Mouse (Mus musculus): ENCODE results near the gene Gm3327.
"Not testable (repeated sequence)": the region's sequence is repeated elsewhere in the genome, so short reads cannot be mapped to it uniquely, and the experiment has no call there.

Gene Gm3327

DNA sequence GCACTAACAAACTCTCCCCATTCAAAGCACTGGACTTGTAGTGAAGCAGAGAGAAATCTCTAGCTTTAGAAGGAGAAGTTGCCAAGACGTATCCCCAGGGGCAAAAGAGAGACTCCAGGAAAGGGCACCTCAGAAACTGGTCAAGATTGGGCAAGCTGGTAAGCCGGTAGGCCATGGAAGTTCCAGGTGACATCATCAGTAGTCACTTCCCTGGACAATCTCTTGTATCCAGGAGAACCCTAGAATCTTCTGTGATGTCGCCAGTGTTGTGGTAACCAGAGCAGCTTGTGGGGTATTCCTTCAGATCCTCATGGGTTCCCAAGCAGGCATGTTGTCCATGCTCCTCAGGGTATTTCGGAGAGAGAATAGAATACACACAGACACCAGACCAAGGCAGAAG, at the start of gene Gm3327:
Gene Gm3327, plus strand, starts transcription at position 301 of the 400 bp plus-strand sequence.
- not testable (repeated sequence) for DNase-seq (ENCODE audit: extremely low spot score)

DNA sequence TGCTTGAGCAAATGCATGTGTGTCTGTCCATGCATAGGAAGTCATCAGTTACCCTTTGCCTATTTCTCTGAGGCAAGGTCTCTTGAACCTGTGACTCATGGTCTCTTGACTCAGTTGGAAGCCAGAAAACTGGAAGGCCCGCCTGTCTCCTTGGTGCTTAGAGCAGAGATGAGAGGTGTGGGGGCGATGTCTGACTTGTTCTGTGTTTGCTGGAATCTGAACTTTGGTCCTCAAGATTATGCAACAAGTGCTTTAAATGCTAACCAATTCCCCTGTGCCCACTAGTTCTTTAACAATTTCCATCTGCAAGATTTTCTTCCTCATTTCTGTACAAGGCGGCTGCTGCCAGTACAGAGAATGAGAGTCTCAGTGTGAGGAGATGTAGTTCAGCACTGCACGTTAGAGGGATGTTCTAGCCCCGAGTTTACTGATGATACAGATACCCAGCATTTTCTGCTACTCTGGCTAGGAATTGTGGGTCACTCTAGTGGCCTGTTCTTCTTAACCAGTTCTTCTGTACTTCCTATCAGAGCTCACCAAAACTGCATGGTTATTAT, 45.8 kb upstream of the Gm3327 start:
- DNase-seq (ENCODE audit: extremely low spot score) = not testable (repeated sequence)

DNA sequence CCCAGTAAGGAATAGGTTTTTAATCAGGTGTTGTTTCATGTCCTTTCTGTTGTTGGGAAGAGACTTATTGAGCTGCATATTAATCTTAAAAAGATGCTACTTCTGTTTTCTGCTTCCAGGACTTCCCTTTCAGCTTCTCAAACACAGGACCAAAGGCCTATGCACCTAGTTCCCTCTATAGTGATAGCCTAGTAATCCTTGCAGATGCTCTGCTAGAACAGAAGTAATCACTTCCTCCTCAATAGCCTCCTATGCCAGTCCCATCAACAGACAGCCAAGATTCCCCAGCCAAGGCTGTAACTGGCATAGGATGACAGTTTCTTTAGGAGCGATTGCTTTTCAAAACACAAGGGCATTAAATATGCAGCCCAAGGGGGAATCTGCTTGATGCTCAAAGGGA, 37.1 kb upstream of the Gm3327 start:
- DNase-seq (ENCODE audit: extremely low spot score) = not testable (repeated sequence)

DNA sequence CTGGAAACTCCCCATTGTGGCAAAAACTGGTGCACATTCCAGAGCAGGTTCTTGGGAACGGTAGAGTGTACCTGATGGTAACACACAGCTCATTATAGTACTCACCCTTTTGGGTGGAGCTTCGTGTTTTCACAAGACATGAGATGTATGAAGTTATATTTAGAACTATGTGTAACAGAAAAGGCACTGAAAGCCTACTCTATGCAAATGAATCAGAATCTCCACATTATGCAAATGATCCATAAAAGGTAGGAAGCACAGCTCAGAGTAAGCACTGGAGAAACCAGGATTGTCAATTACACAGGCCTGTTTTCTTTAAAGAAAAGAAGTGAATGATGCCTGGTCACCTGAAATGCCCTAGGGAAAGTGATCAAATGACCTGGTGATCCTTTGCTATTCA, 36.1 kb upstream of the Gm3327 start:
- not testable (repeated sequence) for DNase-seq (ENCODE audit: extremely low spot score)

DNA sequence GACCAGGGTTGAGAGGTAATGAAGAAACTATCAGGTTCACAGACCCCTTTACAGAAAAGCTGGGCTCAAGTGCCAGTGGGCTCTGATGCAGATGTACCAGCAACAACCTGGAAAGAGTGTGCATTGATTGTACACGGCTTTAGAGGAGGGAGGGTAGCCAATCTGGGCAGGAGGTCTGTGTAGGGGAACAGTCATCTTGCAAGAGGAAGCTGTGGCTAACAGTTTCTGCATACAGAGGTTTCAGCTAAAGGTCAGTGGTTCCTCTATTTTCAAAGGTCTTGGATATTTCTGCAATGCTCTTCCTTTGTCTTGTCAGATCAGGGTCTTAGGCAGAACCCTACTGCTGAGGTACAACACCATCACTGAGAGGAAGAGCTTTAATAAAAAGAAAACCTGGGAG, 32.1 kb upstream of the Gm3327 start:
- not testable (repeated sequence) for DNase-seq (ENCODE audit: extremely low spot score)

DNA sequence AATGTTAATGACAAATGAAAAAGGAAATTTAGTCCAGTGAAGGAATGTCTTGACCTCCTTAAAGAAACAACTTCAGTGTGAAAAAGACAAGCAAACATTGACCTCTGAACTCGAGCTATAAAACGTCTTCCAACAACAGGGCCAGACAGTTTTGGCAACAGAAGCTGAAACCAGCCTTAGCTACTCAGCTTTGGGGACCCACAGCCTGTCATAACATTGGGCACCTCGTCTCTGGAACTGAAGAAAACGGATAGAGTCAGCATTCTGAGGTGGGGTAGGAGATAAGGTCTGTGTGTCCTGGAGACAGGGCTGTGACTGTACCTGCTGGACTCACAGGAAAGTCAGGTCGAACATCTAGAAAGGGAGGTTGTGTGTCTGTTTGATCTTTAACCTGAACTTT, 29.2 kb upstream of the Gm3327 start:
- DNase-seq (ENCODE audit: extremely low spot score) = not testable (repeated sequence)

DNA sequence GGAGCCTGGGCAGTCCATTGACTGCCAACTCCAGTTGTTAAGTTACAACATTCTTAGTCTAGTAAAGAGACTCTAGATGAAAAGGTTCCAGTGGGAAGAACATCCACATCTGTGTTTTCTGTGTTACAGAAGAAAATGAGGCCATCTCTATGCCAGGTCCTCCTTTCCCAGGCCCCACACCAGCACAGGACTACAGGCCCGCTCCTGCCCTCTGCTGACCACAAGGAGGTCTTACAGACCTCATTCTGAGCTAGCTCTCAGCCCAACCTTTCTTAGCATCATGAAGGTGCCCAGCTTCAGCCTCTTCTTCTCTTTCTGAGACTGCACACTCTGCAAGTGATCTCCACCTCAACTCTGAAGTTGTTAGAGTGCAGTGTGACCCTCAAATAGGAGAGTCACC, 23.6 kb upstream of the Gm3327 start:
- not testable (repeated sequence) for DNase-seq (ENCODE audit: extremely low spot score)

DNA sequence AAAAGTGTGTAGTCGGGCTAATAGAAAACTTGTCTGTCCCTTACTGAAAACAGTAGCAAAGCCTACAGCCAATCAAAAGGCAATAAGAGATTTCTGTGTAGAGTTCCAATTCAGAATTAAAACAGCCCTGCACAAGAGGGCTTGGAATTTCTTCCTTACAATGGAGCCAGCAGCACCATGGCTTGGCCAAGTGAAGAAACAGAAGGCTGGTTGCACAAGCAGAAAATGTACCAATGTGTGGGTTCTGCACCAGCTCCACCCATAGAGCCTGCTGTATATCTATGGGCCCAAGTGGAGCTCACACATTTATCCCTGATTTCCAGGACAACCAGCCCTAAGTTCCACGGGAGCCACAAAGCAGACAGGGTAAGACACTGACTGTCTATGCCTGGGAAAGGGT, 21.3 kb upstream of the Gm3327 start, which contains the start of gene Ear2:
Gene Ear2, plus strand, starts transcription at position 301 of the 400 bp plus-strand sequence.
- DNase-seq (ENCODE audit: extremely low spot score) = not testable (repeated sequence)

DNA sequence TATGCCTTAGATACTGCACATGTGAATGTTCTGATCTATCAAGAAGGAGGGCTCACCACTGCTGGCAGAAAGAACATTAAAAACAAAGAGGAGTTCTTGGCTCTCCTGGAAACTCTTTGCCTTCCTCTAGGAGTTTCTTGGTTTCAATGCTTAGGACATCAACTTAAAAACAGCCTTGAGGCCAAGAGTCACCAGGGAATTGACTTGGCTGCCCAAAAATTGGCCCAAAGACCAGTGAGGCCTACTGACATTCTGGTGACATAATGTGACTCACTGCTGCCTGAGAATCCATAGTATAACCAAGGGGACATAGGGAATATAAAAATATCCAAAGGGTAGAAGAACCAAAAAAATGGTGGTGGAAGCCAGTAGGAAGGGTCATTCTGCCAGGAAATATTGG, 12.7 kb upstream of the Gm3327 start:
- DNase-seq (ENCODE audit: extremely low spot score) = no peak
